ENCODE assay signal across 21 mouse cellular contexts in genomic region chr1:53931314-53931713, GRCm38 (mm10).
DNase-seq lines count a peak whose midpoint lies in the region; ATAC-seq and TF ChIP-seq lines count a peak whose summit lies in the region.
"Had no signal": no experiment of that assay in that cellular context is flagged by ENCODE, and none has a peak within 500 bp of the region (broad histone marks: within the 10 kb centered on the region; RNA-seq: fewer than 3 reads in every experiment).

No protein-coding gene starts in this region.

- no peaks in the 10 kb centered on the region for H3K27me3 ChIP-seq in heart, embryonic 11.5 days (ENCODE audit: control insufficient read depth, insufficient read depth, low read length)
- no peaks in the 10 kb centered on the region for H3K27me3 ChIP-seq in kidney, postnatal 0 days (ENCODE audit: insufficient read depth, low read length)
- no peaks in the 10 kb centered on the region for H3K27me3 ChIP-seq in lung, postnatal 0 days (replicated peaks; ENCODE audit: insufficient read depth, low read length)
- H3K27me3 ChIP-seq: heart, embryonic 13.5 days; hindbrain, embryonic 13.5 days had no signal

- no peak for TF ChIP-seq POLR2A in lung, adult 2 months (IDR thresholded peaks at IDR 0.05; ENCODE audit: borderline replicate concordance, extremely low read depth, low read depth, low read length)

- H3K36me3 ChIP-seq in heart, embryonic 11.5 days (ENCODE audit: control insufficient read depth, insufficient read depth, low read length): no peaks in the 10 kb centered on the region
- no peaks in the 10 kb centered on the region for H3K36me3 ChIP-seq in kidney, postnatal 0 days (ENCODE audit: insufficient read depth, low read length)
- H3K36me3 ChIP-seq in lung, postnatal 0 days (ENCODE audit: insufficient read depth, low read length): no peaks in the 10 kb centered on the region
- H3K36me3 ChIP-seq: embryonic facial prominence, embryonic 13.5 days; forebrain, embryonic 12.5 days; hindbrain, embryonic 13.5 days had no signal

- H3K9me3 ChIP-seq in heart, embryonic 11.5 days (replicated peaks; ENCODE audit: control insufficient read depth, low read length): no peaks in the 10 kb centered on the region
- no peaks in the 10 kb centered on the region for H3K9me3 ChIP-seq in kidney, postnatal 0 days (replicated peaks; ENCODE audit: low read length)
- H3K9me3 ChIP-seq in lung, postnatal 0 days (ENCODE audit: low read length): no peaks in the 10 kb centered on the region
- H3K9me3 ChIP-seq: embryonic facial prominence, embryonic 13.5 days; forebrain, embryonic 12.5 days; heart, embryonic 13.5 days; hindbrain, embryonic 13.5 days had no signal

- DNase-seq in heart, postnatal 14 days: no peak
- peak; percentile 6 for DNase-seq in kidney, postnatal 0 days (ENCODE audit: low spot score)
- DNase-seq in kidney, postnatal 10 days: no peak
- peak; percentile 49 for DNase-seq in lung, postnatal 0 days (ENCODE audit: low spot score)
- no peak for DNase-seq in lung, adult 2 months
- peak; percentile 55 for DNase-seq in 416B (ENCODE audit: low read depth)
- no peak for DNase-seq in frontal cortex, adult 2 months (ENCODE audit: extremely low spot score in 1 of 2, low spot score in 1 of 2)
- DNase-seq: adrenal gland, adult 2 months; adrenal gland, postnatal 25 days; cerebellum, adult 18-20 months; cerebellum, adult 9-11 months; cerebellum, postnatal 36 days; gastrocnemius, postnatal 36 days; heart, postnatal 10 days had no signal

- H3K9ac ChIP-seq in heart, embryonic 11.5 days (ENCODE audit: low read depth, low read length): no peak overlapping the region
- H3K9ac ChIP-seq in kidney, postnatal 0 days (ENCODE audit: low read depth, low read length): no peak overlapping the region
- no peak overlapping the region for H3K9ac ChIP-seq in lung, postnatal 0 days (replicated peaks; ENCODE audit: low read depth)
- H3K9ac ChIP-seq: embryonic facial prominence, embryonic 13.5 days; forebrain, embryonic 12.5 days; heart, embryonic 13.5 days; hindbrain, embryonic 13.5 days had no signal

- no peak for ATAC-seq in heart, embryonic 11.5 days (replicated peaks; ENCODE audit: insufficient number of reproducible peaks, low FRiP score, low TSS enrichment)
- no peak for ATAC-seq in kidney, postnatal 0 days (replicated peaks; ENCODE audit: low FRiP score, low read depth)
- peak; percentile 77 for ATAC-seq in lung, postnatal 0 days
- ATAC-seq: forebrain, embryonic 16.5 days; hindbrain, postnatal 0 days had no signal

- 44% methylated on average over 3 of the region's 3 CpGs for WGBS in heart, embryonic 11.5 days (ENCODE audit: insufficient replicate concordance)
- WGBS in kidney, postnatal 0 days: 47% methylated on average over 3 of the region's 3 CpGs
- WGBS in lung, postnatal 0 days: 10% methylated on average over 3 of the region's 3 CpGs
- 10% methylated on average over 3 of the region's 3 CpGs for WGBS in lung, adult 2 months

- TF ChIP-seq CTCF in kidney, postnatal 0 days (IDR thresholded peaks at IDR 0.05; ENCODE audit: low read depth): no peak
- no peak for TF ChIP-seq CTCF in lung, postnatal 0 days (IDR thresholded peaks at IDR 0.05)
- TF ChIP-seq CTCF in lung, adult 2 months (IDR thresholded peaks at IDR 0.05; ENCODE audit: insufficient read depth, low read length): no peak

- no peak overlapping the region for H3K4me2 ChIP-seq in heart, embryonic 11.5 days
- H3K4me2 ChIP-seq in kidney, postnatal 0 days (ENCODE audit: low read length): no peak overlapping the region
- no peak overlapping the region for H3K4me2 ChIP-seq in lung, postnatal 0 days (replicated peaks; ENCODE audit: low read depth, low read length)
- H3K4me2 ChIP-seq: embryonic facial prominence, embryonic 13.5 days; forebrain, embryonic 12.5 days; heart, embryonic 13.5 days; hindbrain, embryonic 13.5 days had no signal

- intact Hi-C loops in heart, postnatal 14 days (cut with DNase I): no loop called here

- TF ChIP-seq EP300 in lung, postnatal 0 days (IDR thresholded peaks at IDR 0.05): peak; percentile 91

- H3K27ac ChIP-seq in heart, embryonic 11.5 days (ENCODE audit: low read depth, low read length): 0 out of 2 replicates have a peak overlapping the region, but pooled peaks have one; percentile 22
- H3K27ac ChIP-seq in kidney, postnatal 0 days: no peak overlapping the region
- no peak overlapping the region for H3K27ac ChIP-seq in lung, postnatal 0 days (ENCODE audit: low read length)
- H3K27ac ChIP-seq: embryonic facial prominence, embryonic 13.5 days; forebrain, embryonic 12.5 days; heart, embryonic 13.5 days; hindbrain, embryonic 13.5 days; hindbrain, postnatal 0 days had no signal

- no peaks in the 10 kb centered on the region for H3K4me1 ChIP-seq in heart, embryonic 11.5 days (ENCODE audit: control insufficient read depth, insufficient read depth, low read length)
- H3K4me1 ChIP-seq in kidney, postnatal 0 days (replicated peaks; ENCODE audit: insufficient read depth, low read length): no peaks in the 10 kb centered on the region
- no peaks in the 10 kb centered on the region for H3K4me1 ChIP-seq in lung, postnatal 0 days (ENCODE audit: insufficient read depth, low read depth, low read length)
- H3K4me1 ChIP-seq in lung, adult 2 months (ENCODE audit: control insufficient read depth, insufficient read depth, low read length): peaks cover 8% of the 10 kb centered on the region
- H3K4me1 ChIP-seq: embryonic facial prominence, embryonic 13.5 days; forebrain, embryonic 12.5 days; hindbrain, embryonic 13.5 days had no signal

- H3K4me3 ChIP-seq in heart, embryonic 11.5 days (ENCODE audit: low read depth, low read length): no peak overlapping the region
- H3K4me3 ChIP-seq in kidney, postnatal 0 days (replicated peaks; ENCODE audit: low read depth, low read length): no peak overlapping the region
- H3K4me3 ChIP-seq in lung, postnatal 0 days (ENCODE audit: low read depth, low read length): no peak overlapping the region
- no peak overlapping the region for H3K4me3 ChIP-seq in lung, adult 2 months (replicated peaks; ENCODE audit: extremely low read depth, low read depth, low read length)
- H3K4me3 ChIP-seq: embryonic facial prominence, embryonic 13.5 days; forebrain, embryonic 12.5 days; heart, embryonic 13.5 days; hindbrain, embryonic 13.5 days had no signal

Comparison
In these comparisons a context has a peak if more than half of its experiments do, and no peak if none do; other contexts are left out.
1. DNase-seq: peak in kidney, postnatal 0 days (single experiment), lung, postnatal 0 days (single experiment) and 416B (single experiment); none in heart, postnatal 14 days (0 of 2), kidney, postnatal 10 days (single experiment), lung, adult 2 months (single experiment) and frontal cortex, adult 2 months (0 of 2).